Mouse (Mus musculus): ENCODE data around the gene Rubcnl. TPM values are rescaled to one million over a fixed set of nuclear protein-coding genes. Genes with fewer than 3 reads are reported as not detected.

The Rubcnl gene
- polyA plus RNA-seq, 1 experiment: 2.9 TPM

- Histone ChIP-seq H3K4me1 (ENCODE audit: control insufficient read depth, insufficient read depth, low read length) (no peaks in the 10 kb centered on the region), H3K4me3 (replicated peaks; ENCODE audit: extremely low read depth, low read depth, low read length) (no peak overlapping the region)
- 68% methylated on average over 3 of the region's 3 CpGs for WGBS
- TF ChIP-seq CTCF (IDR thresholded peaks at IDR 0.05; ENCODE audit: insufficient read depth, low read length) (no peak), POLR2A (IDR thresholded peaks at IDR 0.05; ENCODE audit: borderline replicate concordance, extremely low read depth, low read depth, low read length) (no peak)
- DNase-seq: no peak
Observed at GRCm38 (mm10) chr14:74986527-74986926, 29.3 kb upstream of the Rubcnl start.

- no peak overlapping the region for H3K4me3 ChIP-seq (replicated peaks; ENCODE audit: extremely low read depth, low read depth, low read length)
- WGBS: 61% methylated on average over 4 of the region's 4 CpGs
- no peak for TF ChIP-seq POLR2A (IDR thresholded peaks at IDR 0.05; ENCODE audit: borderline replicate concordance, extremely low read depth, low read depth, low read length)
- no peaks in the 10 kb centered on the region for H3K4me1 ChIP-seq (ENCODE audit: control insufficient read depth, insufficient read depth, low read length)
- DNase-seq: no peak
Observed at GRCm38 (mm10) chr14:74989322-74989721, 26.5 kb upstream of the Rubcnl start.

- no peak for DNase-seq
- 89% methylated on average over 4 of the region's 4 CpGs for WGBS
- no peak for TF ChIP-seq POLR2A (IDR thresholded peaks at IDR 0.05; ENCODE audit: borderline replicate concordance, extremely low read depth, low read depth, low read length)
- TF ChIP-seq CTCF (IDR thresholded peaks at IDR 0.05; ENCODE audit: insufficient read depth, low read length): no peak
- Histone ChIP-seq H3K4me3 (replicated peaks; ENCODE audit: extremely low read depth, low read depth, low read length) (no peak overlapping the region), H3K4me1 (ENCODE audit: control insufficient read depth, insufficient read depth, low read length) (no peaks in the 10 kb centered on the region)
Observed at GRCm38 (mm10) chr14:74989909-74990308, 25.9 kb upstream of the Rubcnl start.

- TF ChIP-seq POLR2A (IDR thresholded peaks at IDR 0.05; ENCODE audit: borderline replicate concordance, extremely low read depth, low read depth, low read length): no peak
- TF ChIP-seq CTCF (IDR thresholded peaks at IDR 0.05; ENCODE audit: insufficient read depth, low read length): peak; percentile 34
- WGBS: 2% methylated on average over 1 of the region's 1 CpGs
- no peak for DNase-seq
- Histone ChIP-seq H3K4me3 (replicated peaks; ENCODE audit: extremely low read depth, low read depth, low read length) (no peak overlapping the region), H3K4me1 (ENCODE audit: control insufficient read depth, insufficient read depth, low read length) (no peaks in the 10 kb centered on the region)
Observed at GRCm38 (mm10) chr14:74990504-74990903, 25.3 kb upstream of the Rubcnl start.

DNA sequence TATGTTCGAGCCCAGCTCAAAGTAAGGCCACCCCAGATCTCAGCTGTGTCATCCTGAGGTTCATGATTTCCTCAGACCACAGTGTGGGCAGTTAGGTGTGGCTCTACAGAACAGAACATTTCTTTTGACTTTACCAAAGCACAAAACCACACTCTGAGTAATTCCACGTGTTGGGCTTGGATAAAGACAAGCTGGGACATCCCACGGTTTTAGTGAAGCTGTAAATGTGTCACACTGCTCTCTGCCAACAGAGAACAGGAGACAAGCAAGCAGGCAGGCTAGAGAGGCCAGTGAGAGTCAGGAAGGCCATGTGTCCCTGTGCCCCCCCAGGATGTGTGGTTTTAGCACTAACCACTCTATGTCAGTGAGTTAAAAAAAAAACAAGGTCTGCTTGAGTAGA, 19.3 kb upstream of the Rubcnl start:
- WGBS: 53% methylated on average over 3 of the region's 3 CpGs
- no peak for DNase-seq
- TF ChIP-seq CTCF (IDR thresholded peaks at IDR 0.05; ENCODE audit: insufficient read depth, low read length) (no peak), POLR2A (IDR thresholded peaks at IDR 0.05; ENCODE audit: borderline replicate concordance, extremely low read depth, low read depth, low read length) (no peak)
- H3K4me3 ChIP-seq (replicated peaks; ENCODE audit: extremely low read depth, low read depth, low read length): no peak overlapping the region
- H3K4me1 ChIP-seq (ENCODE audit: control insufficient read depth, insufficient read depth, low read length): peaks cover 3% of the 10 kb centered on the region; the same call in 1 of the 2 replicates

DNA sequence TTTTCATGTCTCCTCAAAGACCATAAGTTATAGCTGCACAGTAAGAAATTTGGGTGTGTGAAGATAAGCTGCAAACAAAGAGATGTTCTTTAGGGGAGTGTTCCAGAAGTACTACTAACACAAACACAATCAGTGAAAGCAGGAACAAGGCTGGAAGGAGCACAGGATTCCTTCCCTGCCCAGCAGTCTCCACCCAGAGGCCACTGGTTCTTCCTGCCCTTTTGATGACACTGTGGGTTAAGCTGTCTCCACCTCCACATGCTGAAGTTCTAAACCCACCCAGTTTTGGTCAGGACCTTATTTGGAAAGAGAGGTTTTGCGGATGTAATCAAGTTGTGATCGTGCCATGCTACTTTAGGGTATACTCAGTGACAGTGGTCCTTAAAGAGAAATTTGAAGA, 18.8 kb upstream of the Rubcnl start:
- WGBS: 79% methylated on average over 2 of the region's 2 CpGs
- TF ChIP-seq POLR2A (IDR thresholded peaks at IDR 0.05; ENCODE audit: borderline replicate concordance, extremely low read depth, low read depth, low read length) (no peak), CTCF (IDR thresholded peaks at IDR 0.05; ENCODE audit: insufficient read depth, low read length) (no peak)
- DNase-seq: no peak
- Histone ChIP-seq H3K4me1 (ENCODE audit: control insufficient read depth, insufficient read depth, low read length) (peaks cover 3% of the 10 kb centered on the region; the same call in 1 of the 2 replicates), H3K4me3 (replicated peaks; ENCODE audit: extremely low read depth, low read depth, low read length) (no peak overlapping the region)

GRCm38 (mm10) chr14:75001364-75001763, 14.5 kb upstream of the Rubcnl start:
- no peak for DNase-seq
- 75% methylated on average over 6 of the region's 6 CpGs for WGBS
- peaks cover 3% of the 10 kb centered on the region; the same call in 1 of the 2 replicates for H3K4me1 ChIP-seq (ENCODE audit: control insufficient read depth, insufficient read depth, low read length)
- H3K4me3 ChIP-seq (replicated peaks; ENCODE audit: extremely low read depth, low read depth, low read length): no peak overlapping the region
- TF ChIP-seq POLR2A (IDR thresholded peaks at IDR 0.05; ENCODE audit: borderline replicate concordance, extremely low read depth, low read depth, low read length): no peak
- TF ChIP-seq CTCF (IDR thresholded peaks at IDR 0.05; ENCODE audit: insufficient read depth, low read length): no peak

- WGBS: 49% methylated on average over 3 of the region's 3 CpGs
- TF ChIP-seq CTCF (IDR thresholded peaks at IDR 0.05; ENCODE audit: insufficient read depth, low read length) (no peak), POLR2A (IDR thresholded peaks at IDR 0.05; ENCODE audit: borderline replicate concordance, extremely low read depth, low read depth, low read length) (no peak)
- DNase-seq: no peak
- Histone ChIP-seq H3K4me3 (replicated peaks; ENCODE audit: extremely low read depth, low read depth, low read length) (no peak overlapping the region), H3K4me1 (ENCODE audit: control insufficient read depth, insufficient read depth, low read length) (no peaks in the 10 kb centered on the region)
Observed at GRCm38 (mm10) chr14:75003356-75003755, 12.5 kb upstream of the Rubcnl start.

DNA sequence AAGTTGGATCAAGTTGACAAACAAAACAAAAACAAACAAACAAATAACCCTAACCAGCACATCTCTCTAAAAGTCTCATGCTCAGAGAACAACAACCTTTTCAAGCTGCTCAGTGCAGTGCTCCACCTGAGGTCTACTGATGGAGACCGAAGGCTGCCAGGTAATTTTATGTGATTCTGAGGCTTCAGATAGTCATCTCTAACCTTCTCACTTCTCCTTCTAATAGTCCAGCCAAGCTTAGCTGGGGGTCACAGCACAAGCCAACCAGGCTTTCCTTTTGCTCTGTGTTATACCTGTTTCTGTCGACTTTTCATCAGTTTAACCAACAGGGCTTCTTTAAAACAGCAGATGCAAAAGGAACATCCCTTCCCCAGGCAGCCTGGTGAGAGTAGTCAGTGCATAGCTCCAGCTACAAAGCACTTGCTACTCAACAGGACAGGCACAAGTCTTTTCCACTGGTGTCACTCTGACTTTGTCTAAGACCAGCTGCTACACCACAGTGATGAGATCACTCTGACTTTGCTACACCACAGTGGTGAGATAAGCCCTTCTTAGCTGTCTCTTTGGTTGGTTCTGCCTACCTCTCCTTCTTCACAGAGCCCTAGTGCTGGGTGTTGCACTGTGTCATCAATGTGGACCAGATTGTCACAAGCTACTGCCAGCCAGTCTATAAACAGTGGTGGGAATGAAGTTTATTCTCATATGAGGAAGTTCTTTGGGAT, 10.2 kb upstream of the Rubcnl start:
- WGBS: 82% methylated on average over 2 of the region's 2 CpGs
- no peak for TF ChIP-seq CTCF (IDR thresholded peaks at IDR 0.05; ENCODE audit: insufficient read depth, low read length)
- TF ChIP-seq POLR2A (IDR thresholded peaks at IDR 0.05; ENCODE audit: borderline replicate concordance, extremely low read depth, low read depth, low read length): no peak
- Histone ChIP-seq H3K4me1 (ENCODE audit: control insufficient read depth, insufficient read depth, low read length) (no peaks in the 10 kb centered on the region), H3K4me3 (replicated peaks; ENCODE audit: extremely low read depth, low read depth, low read length) (no peak overlapping the region)
- no peak for DNase-seq

GRCm38 (mm10) chr14:75010346-75010745, 5.5 kb upstream of the Rubcnl start:
- no peak for DNase-seq
- no peaks in the 10 kb centered on the region; the same call in 1 of the 2 replicates for H3K4me1 ChIP-seq (ENCODE audit: control insufficient read depth, insufficient read depth, low read length)
- WGBS: 30% methylated on average over 4 of the region's 4 CpGs
- TF ChIP-seq POLR2A (IDR thresholded peaks at IDR 0.05; ENCODE audit: borderline replicate concordance, extremely low read depth, low read depth, low read length) (no peak), CTCF (IDR thresholded peaks at IDR 0.05; ENCODE audit: insufficient read depth, low read length) (no peak)
- no peak overlapping the region for H3K4me3 ChIP-seq (replicated peaks; ENCODE audit: extremely low read depth, low read depth, low read length)

Measured in lung, adult 2 months (tissue).